Mouse (Mus musculus): ENCODE measurements around the gene Gm21860.
"Not testable (repeated sequence)": the region's sequence is repeated elsewhere in the genome, so short reads cannot be mapped to it uniquely, and the experiment has no call there.

The Gm21860 gene

GRCm38 (mm10) chrY:90732101-90732542 lies 22.5 kb downstream of the Gm21860 start:
- DNase-seq: not testable (repeated sequence)

GRCm38 (mm10) chrY:90731593-90731955 lies 23.0 kb downstream of the Gm21860 start:
- DNase-seq: not testable (repeated sequence)

- not testable (repeated sequence) for DNase-seq
These were observed 23.6 kb downstream of the Gm21860 start for GRCm38 (mm10) chrY:90730908-90731592.

GRCm38 (mm10) chrY:90729816-90730303 lies 24.8 kb downstream of the Gm21860 start:
- not testable (repeated sequence) for DNase-seq

GRCm38 (mm10) chrY:90728905-90729256 lies 25.7 kb downstream of the Gm21860 start:
- DNase-seq: not testable (repeated sequence)

GRCm38 (mm10) chrY:90728251-90728904 lies 26.2 kb downstream of the Gm21860 start:
- DNase-seq: not testable (repeated sequence)

GRCm38 (mm10) chrY:90727121-90727908 lies 27.3 kb downstream of the Gm21860 start:
- not testable (repeated sequence) for DNase-seq

- not testable (repeated sequence) for DNase-seq
These were observed 28.7 kb downstream of the Gm21860 start for GRCm38 (mm10) chrY:90725701-90726451.

GRCm38 (mm10) chrY:90725166-90725565 lies 29.5 kb downstream of the Gm21860 start:
- not testable (repeated sequence) for DNase-seq

- DNase-seq: not testable (repeated sequence)
These were observed 30.5 kb downstream of the Gm21860 start for GRCm38 (mm10) chrY:90724014-90724709.

- not testable (repeated sequence) for DNase-seq
These were observed 31.2 kb downstream of the Gm21860 start for GRCm38 (mm10) chrY:90723336-90723987.

GRCm38 (mm10) chrY:90720505-90720904 lies 34.1 kb downstream of the Gm21860 start:
- not testable (repeated sequence) for DNase-seq

GRCm38 (mm10) chrY:90719403-90720232 lies 35.0 kb downstream of the Gm21860 start:
- DNase-seq: not testable (repeated sequence)

GRCm38 (mm10) chrY:90718583-90719402 lies 35.8 kb downstream of the Gm21860 start:
- not testable (repeated sequence) for DNase-seq

GRCm38 (mm10) chrY:90718021-90718420 lies 36.6 kb downstream of the Gm21860 start:
- DNase-seq: not testable (repeated sequence)

- not testable (repeated sequence) for DNase-seq
These were observed 37.1 kb downstream of the Gm21860 start for GRCm38 (mm10) chrY:90717496-90717895.
